Mouse (Mus musculus) cortical plate, adult 2 months (tissue): ENCODE data around the gene Foxn3.

Experiments
- CTCF ChIP-seq: fragments of 200-500 bp; IDR thresholded peaks from 2 replicates; pipeline ENCODE4 v1.5.1; 2011; ENCODE audit warnings: mild to moderate bottlenecking, control low read depth, low read length; ENCODE audit not compliant: insufficient read depth; ENCODE audit errors: extremely low read depth
- POLR2A ChIP-seq: fragments of 200-500 bp; IDR thresholded peaks from 2 replicates; pipeline ENCODE4 v1.6.1; 2011; ENCODE audit warnings: mild to moderate bottlenecking, low read length, control low read depth; ENCODE audit not compliant: insufficient read depth; ENCODE audit errors: extremely low read depth

DNA sequence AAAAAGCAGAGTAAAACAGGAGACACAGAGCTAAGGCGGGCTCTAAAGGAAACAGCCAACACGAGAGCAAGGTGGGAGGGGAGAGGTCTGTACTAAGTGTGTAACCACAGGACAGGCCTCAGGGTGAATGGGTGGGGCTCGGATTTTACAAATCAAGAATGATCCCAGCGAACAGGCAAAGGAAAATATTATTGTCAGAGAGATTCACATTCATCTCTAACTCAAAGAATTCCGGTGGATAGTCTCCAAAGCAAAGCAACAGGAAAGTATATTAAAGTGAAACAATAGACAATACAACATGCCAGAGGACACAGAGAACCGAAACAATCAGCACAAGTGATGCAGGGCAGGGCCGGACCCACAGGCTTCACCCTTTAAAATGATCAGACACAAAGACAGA is 15.0 kb downstream of the Foxn3 start:
- TF ChIP-seq CTCF (no peak), POLR2A (no peak)
